Mouse (Mus musculus): ENCODE data around the gene Garnl3. TPM values are rescaled to one million over a fixed set of nuclear protein-coding genes. Genes with fewer than 3 reads are reported as not detected.
A peak's percentile ranks its signal among the peaks of the same experiment; 100 is the strongest.

Garnl3 gene
- total RNA-seq (2022): 1 to 10 TPM; 2.6 to 6.7 (median 3.5) TPM

GRCm38 (mm10) chr2:33131500-33132092 lies at the start of gene Garnl3:
Garnl3 (minus strand) TSS chr2:33131654.
- peak; percentile 60 for DNase-seq (ENCODE audit: low spot score)

DNA sequence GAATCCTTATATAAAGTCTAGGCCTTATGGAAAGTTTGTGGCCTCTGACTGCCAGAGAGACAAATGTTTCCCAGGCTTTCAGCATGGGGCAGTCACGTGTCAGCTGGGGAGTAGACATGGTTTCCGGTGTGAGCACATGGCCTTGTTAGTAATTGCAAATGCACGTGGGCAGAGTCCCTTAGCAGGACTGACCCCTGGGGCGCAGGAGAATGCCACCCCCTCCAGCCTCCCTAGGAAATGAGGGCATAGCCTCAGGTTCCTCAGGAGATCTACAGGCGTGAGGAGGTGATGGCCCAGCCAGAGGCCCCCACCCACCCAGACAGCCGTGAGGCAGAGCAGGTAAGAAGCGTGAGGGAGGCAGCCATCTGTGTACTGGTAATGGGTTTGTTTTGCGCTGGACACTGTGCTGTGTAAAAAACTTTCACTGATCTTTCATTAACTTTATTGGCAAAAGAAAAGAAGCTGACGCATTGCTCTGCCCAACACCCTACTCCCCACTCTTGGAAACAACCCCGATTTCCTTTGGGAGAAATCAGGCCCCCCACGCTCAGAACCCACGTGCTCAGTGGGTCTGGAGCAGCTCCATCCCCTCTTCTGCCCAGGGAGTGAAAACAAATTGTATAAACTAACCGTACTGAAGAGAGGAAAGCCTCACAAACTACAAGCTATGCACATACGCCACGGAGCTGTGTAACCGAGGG lies 48.6 kb upstream of the Garnl3 start:
- no peak for DNase-seq (ENCODE audit: low spot score)

GRCm38 (mm10) chr2:33179171-33179929 lies 47.9 kb upstream of the Garnl3 start:
- no peak for DNase-seq (ENCODE audit: low spot score)

GRCm38 (mm10) chr2:33178243-33178932 lies 46.9 kb upstream of the Garnl3 start:
- no peak for DNase-seq (ENCODE audit: low spot score)

DNA sequence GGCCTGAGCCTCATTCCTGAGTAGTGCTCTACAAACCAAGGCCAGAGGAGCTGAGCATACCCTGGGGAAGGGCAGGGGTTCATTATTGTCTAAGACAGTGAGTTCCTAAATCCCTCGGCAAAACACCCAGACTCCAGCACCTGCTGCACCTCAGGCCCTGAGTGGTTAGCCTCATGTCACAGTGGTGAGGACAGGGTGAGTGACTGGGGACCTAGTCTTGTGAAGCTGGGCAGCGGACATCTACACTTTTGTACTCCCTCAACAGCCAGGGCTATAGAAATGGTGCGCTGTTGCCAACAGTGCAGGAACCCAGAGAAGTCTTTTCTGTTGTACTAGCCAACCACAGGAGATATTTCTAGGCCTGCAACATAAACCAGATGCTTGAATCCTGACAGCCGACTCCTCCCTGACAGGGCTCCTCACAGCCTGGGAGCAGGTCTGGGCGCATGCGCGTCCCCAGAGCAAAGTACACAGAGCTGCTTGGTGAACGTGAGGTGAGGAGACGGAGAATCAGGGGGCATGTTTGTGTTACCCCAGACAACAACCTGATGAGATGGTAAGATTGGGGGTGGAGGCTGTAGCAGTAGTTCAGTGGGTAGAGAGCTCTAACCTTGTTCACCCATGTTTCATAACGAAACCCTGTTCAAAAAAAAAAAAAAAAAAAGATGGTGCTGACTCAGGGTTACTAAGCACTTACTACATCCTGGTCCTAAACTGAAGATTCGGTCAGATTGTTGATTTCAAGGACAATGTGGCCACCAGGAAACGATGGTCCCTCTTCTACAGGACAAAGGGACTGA lies 46.2 kb upstream of the Garnl3 start:
- no peak for DNase-seq (ENCODE audit: low spot score)

DNA sequence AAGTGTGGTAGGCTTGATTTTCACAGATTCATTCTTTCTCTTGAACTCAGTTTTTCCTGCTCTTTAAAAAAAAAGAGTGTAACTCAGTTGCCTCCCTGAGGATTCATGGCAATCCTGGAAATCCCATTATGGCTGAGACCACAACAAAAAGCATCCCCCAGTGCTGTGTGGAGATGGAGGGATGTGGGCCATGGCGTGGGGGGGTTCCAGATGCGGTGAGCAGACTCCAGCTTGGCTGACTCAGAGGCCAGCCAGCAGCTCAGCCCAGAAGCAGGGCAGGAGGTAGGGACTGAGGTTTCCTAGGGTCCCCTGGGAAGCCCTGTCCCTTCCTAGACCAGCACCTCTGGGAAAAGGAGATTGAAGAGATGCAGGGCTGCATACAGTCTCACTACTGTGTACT lies 45.5 kb upstream of the Garnl3 start:
- DNase-seq (ENCODE audit: low spot score): no peak

DNA sequence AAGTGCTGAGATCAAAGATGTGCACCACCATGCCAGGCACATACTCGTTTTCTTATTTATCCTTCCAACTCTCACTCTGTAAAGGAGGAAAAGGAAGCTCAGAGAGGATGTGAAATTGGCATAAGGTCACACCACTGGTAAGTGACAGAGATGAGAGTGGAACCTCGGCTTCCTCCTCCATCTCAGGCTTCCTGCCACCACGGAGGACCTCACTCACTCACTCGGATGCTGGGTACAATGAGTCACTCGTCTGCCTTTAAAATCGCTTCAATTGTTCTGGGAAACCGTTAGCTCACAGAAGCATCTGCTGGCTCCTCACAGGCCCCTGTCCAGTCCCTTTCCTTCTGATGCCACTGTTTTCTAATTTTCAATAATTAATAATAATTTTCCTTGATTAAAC lies 45.1 kb upstream of the Garnl3 start:
- DNase-seq (ENCODE audit: low spot score): no peak

DNA sequence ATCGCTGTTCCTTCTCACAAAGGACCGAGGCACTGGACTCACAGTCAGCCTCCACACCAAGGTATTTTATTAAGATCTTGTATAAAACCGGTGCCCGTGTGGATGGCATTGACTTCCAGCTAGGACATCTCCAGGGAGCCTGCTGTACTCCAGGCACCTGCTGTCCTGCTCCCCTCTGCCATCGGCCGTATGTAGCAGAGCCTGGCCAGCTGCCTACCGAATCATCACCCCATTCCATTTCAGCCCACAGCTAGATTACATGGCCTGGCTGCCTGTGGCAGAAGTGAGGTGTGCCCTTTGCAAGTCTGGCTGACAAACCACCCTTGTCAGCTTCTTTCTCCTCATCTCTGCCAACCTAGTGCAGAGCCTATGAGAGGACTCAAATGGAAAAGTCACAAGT lies 42.2 kb upstream of the Garnl3 start:
- DNase-seq (ENCODE audit: low spot score): no peak

DNA sequence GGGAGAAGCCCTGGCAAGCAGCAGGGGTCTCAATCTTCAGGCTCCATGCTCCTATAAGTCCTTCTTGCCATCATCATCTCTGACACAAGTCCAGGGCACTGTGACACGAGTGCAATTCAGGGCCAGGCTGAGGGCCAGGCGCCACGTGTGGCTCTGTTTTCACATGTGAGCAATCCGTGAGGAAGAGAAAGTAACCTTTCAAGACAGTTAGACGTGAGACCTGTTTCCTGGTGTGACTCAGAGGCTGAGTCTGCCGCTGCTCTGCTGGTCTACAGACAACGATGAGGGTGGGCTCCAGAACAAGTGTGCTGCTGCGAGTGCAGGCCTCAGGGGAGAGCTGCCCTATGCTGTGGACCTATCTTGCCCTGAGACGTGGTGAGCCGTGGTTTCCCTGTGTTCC lies 41.7 kb upstream of the Garnl3 start:
- no peak for DNase-seq (ENCODE audit: low spot score)

GRCm38 (mm10) chr2:33170777-33171565 lies 39.5 kb upstream of the Garnl3 start:
- DNase-seq (ENCODE audit: low spot score): no peak

GRCm38 (mm10) chr2:33169445-33169844 lies 38.0 kb upstream of the Garnl3 start:
- DNase-seq (ENCODE audit: low spot score): no peak

DNA sequence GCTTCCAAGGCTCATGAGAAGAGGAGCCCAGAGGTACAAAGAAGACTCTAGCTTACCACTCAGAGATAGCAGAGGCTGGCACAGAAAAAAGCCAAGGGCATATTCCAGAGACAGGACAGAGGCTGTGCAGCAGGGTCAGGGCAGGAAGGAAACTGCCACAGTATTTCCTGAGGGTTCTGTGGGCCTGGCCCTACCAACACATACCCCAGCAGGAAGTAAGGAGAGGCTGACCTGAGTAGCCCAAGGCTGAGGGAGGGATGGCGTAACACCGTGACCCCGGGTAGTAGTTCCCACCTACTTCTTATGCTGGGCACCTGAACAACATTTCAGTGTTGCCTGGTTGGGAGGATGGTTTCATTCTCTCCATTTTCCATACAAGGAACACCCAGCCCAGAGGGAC lies 35.6 kb upstream of the Garnl3 start:
- DNase-seq (ENCODE audit: low spot score): no peak

GRCm38 (mm10) chr2:33165710-33166374 lies 34.4 kb upstream of the Garnl3 start:
- no peak for DNase-seq (ENCODE audit: low spot score)

GRCm38 (mm10) chr2:33165229-33165628 lies 33.8 kb upstream of the Garnl3 start:
- DNase-seq (ENCODE audit: low spot score): no peak

DNA sequence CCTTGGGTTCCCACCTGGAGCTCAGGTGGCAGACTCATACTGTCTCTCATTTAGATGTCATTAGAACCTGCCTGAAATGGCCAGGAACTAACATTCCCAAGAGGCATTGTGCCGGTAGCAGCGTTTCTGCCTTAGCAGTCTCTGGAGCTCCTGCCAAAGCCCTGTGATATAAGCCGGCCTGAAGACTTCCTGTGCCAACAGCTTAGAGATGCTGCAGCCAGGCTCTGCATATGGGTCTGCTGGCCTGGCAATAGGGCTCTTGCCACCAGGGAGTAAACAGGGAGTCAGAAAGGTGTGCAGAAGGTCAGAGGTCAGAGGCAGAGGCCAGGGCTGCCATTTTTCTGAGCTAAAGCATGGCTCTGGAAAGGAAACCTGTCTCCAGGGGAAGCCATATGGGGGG lies 33.2 kb upstream of the Garnl3 start:
- no peak for DNase-seq (ENCODE audit: low spot score)

GRCm38 (mm10) chr2:33162126-33162525 lies 30.7 kb upstream of the Garnl3 start:
- no peak for DNase-seq (ENCODE audit: low spot score)

GRCm38 (mm10) chr2:33160326-33160973 lies 29.0 kb upstream of the Garnl3 start:
- peak; percentile 70 for DNase-seq (ENCODE audit: low spot score)

GRCm38 (mm10) chr2:33159593-33159992 lies 28.1 kb upstream of the Garnl3 start:
- no peak for DNase-seq (ENCODE audit: low spot score)

- DNase-seq (ENCODE audit: low spot score): no peak
Measured at GRCm38 (mm10) chr2:33158895-33159294, 27.4 kb upstream of the Garnl3 start.
